Mouse (Mus musculus) intestine, embryonic 14.5 days (tissue): ENCODE measurements at regions not wholly inside any gene's neighbourhood (a gene's known extent, or its start where the extent isn't known, plus 50 kb on each side); places are given as distances from the start of the nearest gene placed in this dataset.

Experiments
- ATAC-seq: fragments of 200-750 bp; cut with Nextera tagmentation; replicated peaks from 2 replicates; pipeline ENCODE4 v1.8.0; 2017; ENCODE audit warnings: low read depth, moderate number of reproducible peaks, moderate TSS enrichment, moderate library complexity; ENCODE audit not compliant: low FRiP score, low TSS enrichment
- DNase-seq: peaks from one replicate; pipeline ENCODE4 v3.0.0-alpha.2; 2018; ENCODE audit warnings: low spot score
- H3K27ac ChIP-seq: fragments of 300-500 bp; sonication (generic); 2 replicates; pipeline ENCODE4 v1.5.1; 2014; ENCODE audit warnings: low read depth, mild to moderate bottlenecking, control low read depth
- H3K27me3 ChIP-seq: fragments of 300-500 bp; sonication (generic); replicated peaks from 2 replicates; pipeline ENCODE4 v1.6.1; 2014; ENCODE audit warnings: low read length, control low read depth; ENCODE audit not compliant: control insufficient read depth, insufficient read depth
- H3K36me3 ChIP-seq: fragments of 300-500 bp; sonication (generic); 2 replicates; pipeline ENCODE4 v1.6.1; 2014; ENCODE audit warnings: low read length, control low read depth; ENCODE audit not compliant: control insufficient read depth, insufficient read depth
- H3K4me1 ChIP-seq: fragments of 300-500 bp; sonication (generic); replicated peaks from 2 replicates; pipeline ENCODE4 v1.6.1; 2014; ENCODE audit warnings: low read length, control low read depth, mixed read lengths; ENCODE audit not compliant: control insufficient read depth, insufficient read depth
- H3K4me2 ChIP-seq: fragments of 300-500 bp; sonication (generic); 2 replicates; pipeline ENCODE4 v1.6.1; 2014; ENCODE audit warnings: low read length
- H3K4me3 ChIP-seq: fragments of 300-500 bp; sonication (generic); 2 replicates; pipeline ENCODE4 v1.5.1; 2014; ENCODE audit warnings: low read depth, low read length, control low read depth, mixed read lengths
- H3K9ac ChIP-seq: fragments of 300-500 bp; sonication (generic); 2 replicates; pipeline ENCODE4 v1.6.1; 2014; ENCODE audit warnings: mild to moderate bottlenecking, low read length
- H3K9me3 ChIP-seq: fragments of 300-500 bp; sonication (generic); 2 replicates; pipeline ENCODE4 v1.6.1; 2016; ENCODE audit warnings: low read length, control low read depth; ENCODE audit not compliant: control insufficient read depth
- WGBS: fragments of 180-500 bp; shearing (Covaris S2); extraction: QIAGEN DNeasy Blood & Tissue Kit; methylation state at CpG from one replicate; pipeline ENCODE4 v1.1.7; 2014; 5-methylcytosine and 5-hydroxymethylcytosine counted together

DNA sequence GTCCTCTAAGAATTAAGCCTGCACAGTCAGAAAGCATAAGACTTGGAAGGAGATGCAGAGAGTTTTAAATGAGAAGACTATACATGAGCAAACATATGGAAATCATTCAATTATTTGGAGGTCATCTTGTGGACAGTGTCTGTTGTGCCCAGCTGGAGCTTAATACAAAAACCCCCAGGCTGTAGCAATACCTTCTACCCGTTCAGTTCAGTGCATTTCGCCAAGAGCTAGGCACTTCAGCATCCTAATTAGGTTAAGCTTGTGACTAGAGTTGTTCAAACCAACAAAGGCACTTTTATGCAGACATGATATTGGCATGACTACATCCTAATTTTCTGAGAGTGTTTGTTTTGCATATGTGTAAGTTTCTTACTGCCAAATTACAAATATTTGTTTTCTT lies 449.7 kb downstream of the Flrt2 start:
- no peak overlapping the region for H3K27ac ChIP-seq
- no peaks in the 10 kb centered on the region for H3K36me3 ChIP-seq
- H3K4me3 ChIP-seq: no peak overlapping the region
- H3K9me3 ChIP-seq: no peaks in the 10 kb centered on the region
- H3K4me1 ChIP-seq: no peaks in the 10 kb centered on the region
- no peak overlapping the region for H3K4me2 ChIP-seq
- H3K27me3 ChIP-seq: no peaks in the 10 kb centered on the region
- WGBS: 87% methylated on average over 2 of the region's 2 CpGs
- DNase-seq: no peak
- no peak overlapping the region for H3K9ac ChIP-seq
- ATAC-seq: no peak

DNA sequence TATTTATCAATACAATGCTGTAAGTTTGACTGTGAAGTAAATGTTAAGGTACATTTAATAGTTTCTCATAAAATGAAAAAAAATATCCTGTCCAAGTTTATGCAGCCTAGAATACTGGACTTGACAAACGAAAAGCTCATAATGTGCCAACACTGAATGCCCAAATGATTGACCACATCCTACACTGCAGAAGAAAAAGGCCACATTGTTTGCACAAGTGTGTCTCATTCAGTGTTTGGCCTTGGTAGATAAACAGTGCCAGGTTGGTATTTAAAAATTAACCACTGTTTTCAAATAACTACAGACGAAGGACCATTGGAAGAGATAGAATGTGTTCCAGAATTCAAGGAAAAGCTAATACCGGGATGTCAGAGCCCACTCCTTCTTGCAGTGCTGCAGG lies 462.1 kb downstream of the Flrt2 start:
- WGBS: 61% methylated on average over 3 of the region's 3 CpGs
- H3K27me3 ChIP-seq: no peaks in the 10 kb centered on the region
- H3K4me1 ChIP-seq: no peaks in the 10 kb centered on the region
- H3K9me3 ChIP-seq: no peaks in the 10 kb centered on the region
- H3K36me3 ChIP-seq: no peaks in the 10 kb centered on the region
- no peak overlapping the region for H3K4me2 ChIP-seq
- DNase-seq: no peak
- ATAC-seq: no peak
- no peak overlapping the region for H3K27ac ChIP-seq
- H3K4me3 ChIP-seq: no peak overlapping the region
- H3K9ac ChIP-seq: no peak overlapping the region

DNA sequence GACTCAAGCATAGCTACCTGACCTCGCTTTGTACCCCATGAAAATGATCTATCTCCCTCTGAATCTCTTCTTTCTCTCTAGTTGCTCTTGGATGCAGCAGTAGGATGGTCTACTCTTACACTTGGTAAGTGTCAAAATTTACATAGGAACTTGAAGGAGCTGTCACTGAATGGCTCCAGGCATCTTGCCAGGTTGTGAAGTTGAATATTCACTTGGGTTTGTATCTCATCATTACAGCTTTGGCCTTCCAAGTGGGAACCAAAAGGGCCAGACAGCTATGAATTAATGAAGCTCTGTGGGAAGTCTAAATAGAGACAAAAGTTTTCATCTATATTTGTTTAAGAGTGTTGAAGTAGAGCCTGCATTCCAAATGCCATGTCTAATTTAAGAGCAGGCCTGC lies 475.5 kb downstream of the Flrt2 start:
- no peaks in the 10 kb centered on the region for H3K27me3 ChIP-seq
- no peak overlapping the region for H3K4me3 ChIP-seq
- no peak overlapping the region for H3K27ac ChIP-seq
- no peaks in the 10 kb centered on the region for H3K36me3 ChIP-seq
- no peak overlapping the region for H3K9ac ChIP-seq
- ATAC-seq (no peak), DNase-seq (no peak)
- no peak overlapping the region for H3K4me2 ChIP-seq
- H3K4me1 ChIP-seq: no peaks in the 10 kb centered on the region
- 74% methylated on average over 1 of the region's 1 CpGs for WGBS
- no peaks in the 10 kb centered on the region for H3K9me3 ChIP-seq

DNA sequence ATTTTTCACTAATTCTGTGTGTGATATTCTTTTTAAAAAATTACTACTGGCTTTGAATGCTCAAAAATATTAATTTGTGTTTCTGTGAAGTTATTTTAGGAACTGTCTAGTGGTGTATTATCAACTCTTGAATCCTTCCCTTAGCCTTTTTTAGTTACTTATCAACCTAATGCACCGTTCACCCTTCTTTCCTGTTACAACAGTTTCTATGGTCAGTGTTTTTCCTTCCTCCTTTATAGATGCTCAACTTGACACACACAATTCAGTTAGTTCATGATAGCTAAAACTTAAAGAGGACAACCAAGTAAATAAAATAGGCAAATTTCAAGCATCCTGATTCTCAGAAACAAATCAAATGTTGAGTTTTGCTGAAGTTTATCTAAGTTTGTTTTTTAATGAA lies 506.9 kb downstream of the Flrt2 start:
- no peak for ATAC-seq
- H3K4me2 ChIP-seq: no peak overlapping the region
- no peaks in the 10 kb centered on the region for H3K9me3 ChIP-seq
- H3K4me1 ChIP-seq: no peaks in the 10 kb centered on the region
- no peak overlapping the region for H3K27ac ChIP-seq
- DNase-seq: no peak
- H3K9ac ChIP-seq: no peak overlapping the region
- H3K4me3 ChIP-seq: no peak overlapping the region
- 70% methylated on average over 1 of the region's 1 CpGs for WGBS
- no peaks in the 10 kb centered on the region for H3K27me3 ChIP-seq
- no peaks in the 10 kb centered on the region for H3K36me3 ChIP-seq

DNA sequence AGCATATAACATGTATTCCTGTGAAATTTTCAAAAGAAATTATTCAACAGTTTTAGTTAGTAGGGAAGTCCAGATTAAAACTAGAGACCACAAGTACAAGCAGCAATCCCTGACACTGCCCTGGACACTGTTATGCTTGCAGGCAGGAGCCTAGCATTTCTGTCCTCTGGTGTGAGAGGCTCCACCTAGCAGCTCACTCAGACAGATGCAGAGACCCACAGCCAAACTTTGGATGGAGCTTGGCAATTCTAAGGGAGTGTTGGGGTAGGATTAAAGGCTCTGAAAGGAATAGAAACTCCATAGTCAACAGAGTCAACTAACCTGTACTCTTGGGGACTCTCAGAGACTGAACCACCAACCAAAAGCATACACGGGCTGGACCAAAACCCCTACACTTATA lies 509.8 kb downstream of the Flrt2 start:
- no peaks in the 10 kb centered on the region for H3K9me3 ChIP-seq
- H3K4me3 ChIP-seq: no peak overlapping the region
- H3K27me3 ChIP-seq: no peaks in the 10 kb centered on the region
- ATAC-seq (no peak), DNase-seq (no peak)
- no peak overlapping the region for H3K27ac ChIP-seq
- no peaks in the 10 kb centered on the region for H3K4me1 ChIP-seq
- WGBS: 93% methylated on average over 1 of the region's 1 CpGs
- H3K9ac ChIP-seq: no peak overlapping the region
- no peak overlapping the region for H3K4me2 ChIP-seq
- H3K36me3 ChIP-seq: no peaks in the 10 kb centered on the region

DNA sequence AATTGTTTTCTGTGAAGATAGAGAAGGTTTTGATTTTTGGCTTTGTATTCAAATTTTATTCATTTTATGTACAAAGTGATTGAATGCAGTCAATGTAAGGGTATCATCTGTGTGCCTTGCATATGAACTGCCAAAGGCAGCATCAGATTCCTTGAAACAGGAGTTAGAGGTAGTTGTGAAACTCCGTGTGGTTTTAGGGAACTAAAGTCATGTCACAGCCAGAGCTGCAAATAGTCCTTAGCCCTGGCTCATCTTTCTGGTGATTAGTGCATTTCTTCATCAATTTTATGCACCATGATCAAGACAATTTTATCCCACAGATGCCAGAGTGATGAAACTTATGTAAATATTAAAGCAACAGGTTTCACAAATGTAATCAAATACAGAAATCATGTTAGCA lies 534.4 kb downstream of the Flrt2 start:
- H3K4me1 ChIP-seq: no peaks in the 10 kb centered on the region
- H3K4me2 ChIP-seq: no peak overlapping the region
- H3K4me3 ChIP-seq: no peak overlapping the region
- 72% methylated on average over 1 of the region's 1 CpGs for WGBS
- no peaks in the 10 kb centered on the region for H3K36me3 ChIP-seq
- H3K9ac ChIP-seq: no peak overlapping the region
- H3K27ac ChIP-seq: no peak overlapping the region
- H3K27me3 ChIP-seq: no peaks in the 10 kb centered on the region
- ATAC-seq (no peak), DNase-seq (no peak)
- no peaks in the 10 kb centered on the region for H3K9me3 ChIP-seq

DNA sequence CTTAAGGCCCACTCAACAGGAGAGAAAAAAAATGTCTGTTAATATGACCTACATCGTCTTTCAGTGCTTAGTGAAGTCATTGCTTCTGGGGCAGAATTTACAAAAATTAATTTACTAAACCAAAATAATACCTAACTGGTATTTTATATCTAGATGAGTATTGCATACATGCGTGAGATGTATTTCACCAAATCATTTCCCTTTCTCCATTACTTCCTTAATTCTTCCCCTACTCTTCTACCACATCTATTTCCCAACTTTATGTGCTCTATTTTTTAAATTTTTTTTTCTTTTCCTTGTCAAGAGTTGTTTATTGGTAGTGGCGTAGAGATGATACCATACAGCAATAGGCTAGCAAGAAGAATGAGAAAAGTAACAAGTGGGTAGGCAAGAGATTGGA lies 536.7 kb downstream of the Flrt2 start:
- no peak for ATAC-seq
- WGBS: 90% methylated on average over 3 of the region's 3 CpGs
- Histone ChIP-seq H3K4me2 (no peak overlapping the region), H3K9me3 (no peaks in the 10 kb centered on the region), H3K36me3 (no peaks in the 10 kb centered on the region), H3K27me3 (no peaks in the 10 kb centered on the region), H3K4me3 (no peak overlapping the region), H3K9ac (no peak overlapping the region), H3K4me1 (no peaks in the 10 kb centered on the region), H3K27ac (no peak overlapping the region)
- DNase-seq: no peak

DNA sequence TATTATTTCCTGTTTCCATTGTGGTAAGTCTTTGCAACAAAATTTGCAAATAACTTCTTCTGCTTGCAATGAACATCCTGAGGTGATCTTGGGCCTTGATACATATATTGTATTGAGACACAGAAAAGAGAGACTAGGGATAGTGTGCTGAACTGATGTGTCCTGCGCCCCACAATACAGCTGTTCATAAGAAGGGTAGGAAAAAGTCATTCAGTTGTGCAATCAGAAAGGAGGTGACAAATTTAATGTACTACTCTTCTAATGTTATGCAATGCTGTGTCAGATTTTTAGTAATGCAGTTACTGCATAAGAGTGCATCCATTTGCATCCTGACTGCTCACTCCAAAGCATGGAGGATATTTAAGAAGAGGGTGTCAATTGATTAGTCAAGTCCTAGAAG lies 543.5 kb downstream of the Flrt2 start:
- Histone ChIP-seq H3K4me2 (no peak overlapping the region), H3K4me1 (no peaks in the 10 kb centered on the region), H3K27ac (no peak overlapping the region), H3K36me3 (no peaks in the 10 kb centered on the region), H3K27me3 (no peaks in the 10 kb centered on the region), H3K9me3 (no peaks in the 10 kb centered on the region), H3K9ac (no peak overlapping the region), H3K4me3 (no peak overlapping the region)
- DNase-seq (no peak), ATAC-seq (no peak)
- 92% methylated on average over 1 of the region's 1 CpGs for WGBS

DNA sequence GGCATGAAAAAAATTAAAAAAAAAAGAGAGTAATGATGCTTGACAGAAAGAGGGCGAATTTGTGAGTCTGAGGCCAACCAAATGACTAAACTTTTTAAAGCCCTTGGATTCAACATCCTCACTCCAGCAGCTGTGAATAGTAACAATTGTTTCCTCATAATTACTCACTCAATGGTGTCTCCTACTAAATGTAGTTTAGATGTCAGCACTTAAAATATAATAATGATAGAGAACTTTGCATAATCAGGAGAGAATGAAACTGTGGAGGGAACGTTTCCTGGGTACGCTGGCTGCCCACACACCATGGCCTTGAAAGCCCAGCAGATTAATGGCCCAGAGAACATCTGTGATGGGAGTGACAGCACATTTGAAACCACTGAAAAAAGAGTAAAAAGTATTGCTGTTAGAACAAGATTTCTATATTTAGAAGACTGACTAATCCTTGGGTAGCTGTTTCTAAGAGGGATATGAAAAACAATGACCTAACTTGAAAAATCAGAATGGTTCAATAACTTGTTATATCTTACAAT lies 544.0 kb downstream of the Flrt2 start:
- H3K27me3 ChIP-seq: no peaks in the 10 kb centered on the region
- no peaks in the 10 kb centered on the region for H3K36me3 ChIP-seq
- H3K4me3 ChIP-seq: no peak overlapping the region
- no peak overlapping the region for H3K27ac ChIP-seq
- DNase-seq: no peak
- H3K4me1 ChIP-seq: no peaks in the 10 kb centered on the region
- H3K4me2 ChIP-seq: no peak overlapping the region
- H3K9ac ChIP-seq: no peak overlapping the region
- H3K9me3 ChIP-seq: no peaks in the 10 kb centered on the region
- 71% methylated on average over 3 of the region's 3 CpGs for WGBS
- no peak for ATAC-seq
